Mouse (Mus musculus) lung, adult 2 months (tissue): Measurements from ENCODE around the gene Ccr9.

ENCODE experiments used
- CTCF ChIP-seq: fragments of 200-500 bp; IDR thresholded peaks from 2 replicates; pipeline ENCODE4 v1.5.1; 2011; ENCODE audit warnings: mild to moderate bottlenecking, low read length, control low read depth; ENCODE audit not compliant: insufficient read depth
- POLR2A ChIP-seq: fragments of 200-500 bp; IDR thresholded peaks from 2 replicates; pipeline ENCODE4 v1.6.1; 2011; ENCODE audit warnings: low read depth, mild to moderate bottlenecking, control low read depth, low read length, borderline replicate concordance; ENCODE audit errors: extremely low read depth

- TF ChIP-seq CTCF: no peak
- TF ChIP-seq POLR2A: no peak
These were observed 82.6 kb downstream of the Ccr9 start for GRCm38 (mm10) chr9:123760806-123761205.
